Mouse (Mus musculus): ENCODE data around the gene Rab4a.

Gene Rab4a

GRCm38 (mm10) chr8:123787254-123787897 is 18.4 kb upstream of the Rab4a start:
- in situ Hi-C loops (cut with MboI; ENCODE audit: low sequenced_read_pairs), result no loop called here

GRCm38 (mm10) chr8:123788416-123789170 is 17.2 kb upstream of the Rab4a start:
- in situ Hi-C loops (cut with MboI; ENCODE audit: low sequenced_read_pairs), result no loop called here

- in situ Hi-C loops (cut with MboI; ENCODE audit: low sequenced_read_pairs), result no loop called here
Measured at GRCm38 (mm10) chr8:123789461-123789860, 16.3 kb upstream of the Rab4a start.

GRCm38 (mm10) chr8:123789970-123790369 is 15.8 kb upstream of the Rab4a start:
- in situ Hi-C loops (cut with MboI; ENCODE audit: low sequenced_read_pairs), result no loop called here

GRCm38 (mm10) chr8:123791101-123791844 is 14.5 kb upstream of the Rab4a start:
- in situ Hi-C loops (cut with MboI; ENCODE audit: low sequenced_read_pairs), result no loop called here

- in situ Hi-C loops (cut with MboI; ENCODE audit: low sequenced_read_pairs), result no loop called here
Measured at GRCm38 (mm10) chr8:123791845-123792225, 13.9 kb upstream of the Rab4a start.

- in situ Hi-C loops (cut with MboI; ENCODE audit: low sequenced_read_pairs), result no loop called here
Measured at GRCm38 (mm10) chr8:123793900-123794299, 11.9 kb upstream of the Rab4a start.

- in situ Hi-C loops (cut with MboI; ENCODE audit: low sequenced_read_pairs), result no loop called here
Measured at GRCm38 (mm10) chr8:123794766-123795165, 11.0 kb upstream of the Rab4a start.

GRCm38 (mm10) chr8:123796758-123797157 is 9.0 kb upstream of the Rab4a start:
- in situ Hi-C loops (cut with MboI; ENCODE audit: low sequenced_read_pairs), result no loop called here

GRCm38 (mm10) chr8:123797928-123798327 is 7.9 kb upstream of the Rab4a start:
- in situ Hi-C loops (cut with MboI; ENCODE audit: low sequenced_read_pairs), result no loop called here

- in situ Hi-C loops (cut with MboI; ENCODE audit: low sequenced_read_pairs), result no loop called here
Measured at GRCm38 (mm10) chr8:123799434-123799833, 6.4 kb upstream of the Rab4a start.

- in situ Hi-C loops (cut with MboI; ENCODE audit: low sequenced_read_pairs), result no loop called here
Measured at GRCm38 (mm10) chr8:123799885-123800284, 5.9 kb upstream of the Rab4a start.

- in situ Hi-C loops (cut with MboI; ENCODE audit: low sequenced_read_pairs), result no loop called here
Measured at GRCm38 (mm10) chr8:123800867-123801266, 4.9 kb upstream of the Rab4a start.

- in situ Hi-C loops (cut with MboI; ENCODE audit: low sequenced_read_pairs), result no loop called here
Measured at GRCm38 (mm10) chr8:123801538-123801937, 4.2 kb upstream of the Rab4a start.

- in situ Hi-C loops (cut with MboI; ENCODE audit: low sequenced_read_pairs), result no loop called here
Measured at GRCm38 (mm10) chr8:123803639-123804038, 2.1 kb upstream of the Rab4a start.

GRCm38 (mm10) chr8:123804586-123804985 is 1.2 kb upstream of the Rab4a start:
- in situ Hi-C loops (cut with MboI; ENCODE audit: low sequenced_read_pairs), result no loop called here

GRCm38 (mm10) chr8:123805209-123805717 is 522 bp upstream of the Rab4a start:
- in situ Hi-C loops (cut with MboI; ENCODE audit: low sequenced_read_pairs), result no loop called here

GRCm38 (mm10) chr8:123806374-123806935 is 670 bp downstream of the Rab4a start:
- in situ Hi-C loops (cut with MboI; ENCODE audit: low sequenced_read_pairs), result no loop called here

GRCm38 (mm10) chr8:123807024-123807431 is 1.2 kb downstream of the Rab4a start:
- in situ Hi-C loops (cut with MboI; ENCODE audit: low sequenced_read_pairs), result no loop called here

GRCm38 (mm10) chr8:123807852-123808573 is 2.2 kb downstream of the Rab4a start:
- in situ Hi-C loops (cut with MboI; ENCODE audit: low sequenced_read_pairs), result no loop called here

- in situ Hi-C loops (cut with MboI; ENCODE audit: low sequenced_read_pairs), result no loop called here
Measured at GRCm38 (mm10) chr8:123808671-123809070, 2.9 kb downstream of the Rab4a start.
